Mouse (Mus musculus) liver, adult 2 months (tissue): ENCODE measurements around the gene Cenpj.

Experiments
- CTCF ChIP-seq: fragments of 200-500 bp; IDR thresholded peaks from 2 replicates; pipeline ENCODE4 v1.5.1; 2011; ENCODE audit warnings: low read depth, low read length, control low read depth
- POLR2A ChIP-seq: fragments of 200-500 bp; IDR thresholded peaks from 2 replicates; pipeline ENCODE4 v1.6.1; 2011; ENCODE audit warnings: low read length, control low read depth; ENCODE audit not compliant: insufficient read depth; ENCODE audit errors: extremely low read depth

- TF ChIP-seq CTCF (no peak), POLR2A (no peak)
Measured at GRCm38 (mm10) chr14:56545491-56545890, 29.7 kb downstream of the Cenpj start.
